Mouse (Mus musculus): ENCODE data around the gene Gzf1. TPM values are rescaled to one million over a fixed set of nuclear protein-coding genes. Genes with fewer than 3 reads are reported as not detected.

The Gzf1 gene
- 10 to 100 TPM; 24.0 to 26.2 TPM for total RNA-seq (2021)
- long read RNA-seq, full-length matches to known transcripts: 3 of 6 reads
- long read RNA-seq, partial matches to known transcripts: 1 of 6 reads
- long read RNA-seq, other reads (novel, unspliced or antisense): 2 of 6 reads

- DNase-seq (ENCODE audit: low spot score in 2 of 2): peak; percentile 98 to 99
Observed at GRCm38 (mm10) chr2:148680775-148681291, at the start of gene Gzf1. TSS of gene Gzf1 (plus strand) at chr2:148681023.

GRCm38 (mm10) chr2:148631602-148632001 lies 49.2 kb upstream of the Gzf1 start:
- no peak for DNase-seq (ENCODE audit: low spot score in 2 of 2)

DNA sequence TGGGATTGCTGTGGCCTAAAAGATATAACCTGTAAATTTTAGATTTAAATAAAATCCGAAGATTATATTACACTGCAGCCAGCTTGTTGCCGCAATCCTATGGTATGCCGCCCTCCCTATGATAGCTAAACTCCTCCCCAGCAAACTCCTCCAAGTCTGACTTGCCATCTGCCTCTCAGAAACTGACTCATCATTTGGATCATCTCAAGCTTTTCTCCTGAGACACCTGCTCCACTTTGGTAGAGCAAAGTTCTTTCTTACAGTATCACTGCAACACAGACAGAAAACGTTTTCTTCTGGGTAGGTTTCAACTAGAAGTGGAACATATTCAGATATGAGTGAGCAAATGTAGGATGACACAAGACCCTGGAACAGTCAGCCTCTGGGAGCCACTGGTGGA lies 46.4 kb upstream of the Gzf1 start:
- no peak for DNase-seq (ENCODE audit: low spot score in 2 of 2)

GRCm38 (mm10) chr2:148642610-148643370 lies 38.0 kb upstream of the Gzf1 start:
- DNase-seq (ENCODE audit: low spot score in 2 of 2): no peak

GRCm38 (mm10) chr2:148644421-148645000 lies 36.3 kb upstream of the Gzf1 start:
- no peak for DNase-seq (ENCODE audit: low spot score in 2 of 2)

- no peak for DNase-seq (ENCODE audit: low spot score in 2 of 2)
Observed at GRCm38 (mm10) chr2:148650587-148651357, 30.1 kb upstream of the Gzf1 start.

DNA sequence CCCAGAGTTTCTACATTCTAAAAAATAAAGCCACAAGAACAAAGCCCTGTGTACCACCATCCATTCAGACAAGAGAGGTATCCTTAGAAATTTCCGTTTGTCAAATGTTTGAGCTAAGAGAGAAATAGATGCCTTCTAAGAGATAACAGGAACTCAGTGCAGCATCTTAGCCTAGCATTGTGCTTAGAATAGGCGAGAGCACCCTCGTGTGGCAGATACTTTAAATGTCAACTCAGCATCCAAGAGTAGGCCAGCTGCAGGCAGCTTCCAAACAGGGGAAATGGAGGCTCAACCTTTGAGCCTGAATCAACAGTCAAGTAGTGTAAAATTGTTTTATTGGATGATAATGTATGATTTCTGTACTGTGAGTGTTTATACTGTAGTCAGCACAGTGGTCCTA lies 25.9 kb upstream of the Gzf1 start:
- peak; percentile 80 to 85 for DNase-seq (ENCODE audit: low spot score in 2 of 2)

GRCm38 (mm10) chr2:148663458-148663857 lies 17.4 kb upstream of the Gzf1 start:
- DNase-seq (ENCODE audit: low spot score in 2 of 2): no peak

- DNase-seq (ENCODE audit: low spot score in 2 of 2): peak; percentile 99 to 100
Observed at GRCm38 (mm10) chr2:148672199-148673096, 8.4 kb upstream of the Gzf1 start, which contains the start of gene Nxt1. TSS of gene Nxt1 (plus strand) at chr2:148672601.

DNA sequence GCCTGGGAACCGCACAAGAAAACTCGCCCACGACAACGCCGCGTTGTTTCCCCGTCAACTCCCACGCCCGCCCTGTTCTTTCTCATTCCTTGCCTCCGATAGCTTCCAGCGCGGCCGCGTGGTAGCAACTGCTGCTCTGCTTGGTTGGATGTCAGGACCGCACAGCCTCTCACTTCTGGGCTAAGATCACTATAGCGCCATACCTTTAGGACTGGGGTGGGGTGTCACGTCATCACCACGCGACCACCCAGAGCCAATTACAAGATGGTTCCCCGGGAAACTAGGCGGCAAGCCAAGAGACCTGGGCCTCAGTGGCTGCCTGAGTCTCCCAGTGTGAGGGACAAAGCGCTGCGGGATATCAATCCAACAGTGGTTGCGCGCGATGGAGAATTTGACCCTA lies 3.0 kb upstream of the Gzf1 start:
- DNase-seq (ENCODE audit: low spot score in 2 of 2): peak; percentile 87 to 90

- peak; percentile 46 to 57 for DNase-seq (ENCODE audit: low spot score in 2 of 2)
Observed at GRCm38 (mm10) chr2:148679346-148679745, 1.5 kb upstream of the Gzf1 start.

DNA sequence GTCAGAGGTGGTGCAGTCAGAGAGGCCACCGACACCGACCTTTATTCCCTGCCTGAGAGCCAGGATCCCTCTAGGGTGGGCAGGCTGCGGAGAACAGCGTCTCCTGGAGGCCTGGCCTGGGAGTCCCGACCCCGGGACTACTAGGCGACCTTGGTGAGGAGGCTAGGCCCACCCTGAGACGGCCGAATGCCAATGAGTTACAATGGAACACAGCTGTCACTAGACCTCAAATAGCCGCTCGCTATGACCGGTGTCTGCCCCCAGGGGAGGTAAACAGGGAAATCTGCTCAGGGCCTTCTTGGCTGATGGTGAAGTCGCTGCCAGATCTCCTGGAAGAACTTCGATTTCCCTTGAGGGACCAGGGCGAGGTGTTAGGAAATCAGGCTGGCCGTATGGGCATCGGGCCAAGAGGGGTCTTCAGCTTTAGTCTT lies 653 bp downstream of the Gzf1 start:
- DNase-seq (ENCODE audit: low spot score in 2 of 2): peak in 1 of 2 experiments; percentile 50

- DNase-seq (ENCODE audit: low spot score in 2 of 2): no peak
Observed at GRCm38 (mm10) chr2:148683031-148683430, 2.2 kb downstream of the Gzf1 start.

- DNase-seq (ENCODE audit: low spot score in 2 of 2): no peak
Observed at GRCm38 (mm10) chr2:148684972-148685371, 4.1 kb downstream of the Gzf1 start.

- no peak for DNase-seq (ENCODE audit: low spot score in 2 of 2)
Observed at GRCm38 (mm10) chr2:148685709-148686108, 4.9 kb downstream of the Gzf1 start.

- DNase-seq (ENCODE audit: low spot score in 2 of 2): no peak
Observed at GRCm38 (mm10) chr2:148686862-148687261, 6.0 kb downstream of the Gzf1 start.

- DNase-seq (ENCODE audit: low spot score in 2 of 2): no peak
Observed at GRCm38 (mm10) chr2:148687971-148688370, 7.1 kb downstream of the Gzf1 start.

- DNase-seq (ENCODE audit: low spot score in 2 of 2): no peak
Observed at GRCm38 (mm10) chr2:148689444-148690140, 8.8 kb downstream of the Gzf1 start.

DNA sequence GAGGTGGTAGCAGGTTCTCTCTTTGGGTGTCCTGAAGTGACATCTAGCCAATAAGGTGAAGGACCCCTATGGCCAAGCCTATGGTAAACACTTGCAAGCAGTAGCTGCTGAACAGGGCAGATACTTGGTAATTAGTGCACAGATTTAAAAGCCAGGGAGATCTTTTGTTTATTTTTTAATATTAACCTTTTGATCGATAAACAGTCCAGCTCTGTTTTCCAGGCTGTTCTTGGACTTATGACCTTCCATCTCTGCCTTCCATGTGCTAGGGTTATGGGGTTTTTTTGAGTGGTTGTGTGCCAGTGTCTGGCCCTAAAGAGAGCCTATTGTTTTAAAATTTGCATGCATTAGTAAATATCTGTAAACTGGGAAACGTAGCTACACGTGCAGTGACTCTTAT lies 9.5 kb downstream of the Gzf1 start:
- no peak for DNase-seq (ENCODE audit: low spot score in 2 of 2)

DNA sequence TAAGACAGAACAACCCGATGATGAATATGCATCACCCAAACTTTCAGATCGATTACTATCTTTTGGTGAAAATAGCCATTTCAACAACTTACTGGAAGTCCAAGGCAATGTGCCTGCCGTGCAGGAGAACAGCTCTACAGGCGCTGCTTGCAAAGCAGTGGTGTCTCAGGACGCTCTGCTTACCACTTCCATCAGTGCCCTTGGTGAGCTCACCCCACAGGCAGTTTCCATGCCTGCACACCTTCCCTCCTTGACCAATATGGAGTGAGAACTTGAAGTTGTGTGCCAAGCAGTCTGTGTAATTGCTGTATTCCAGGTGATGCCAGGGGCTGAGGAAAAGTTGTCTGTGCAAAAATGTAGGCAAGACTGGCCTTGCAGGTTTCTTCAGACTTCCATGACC lies 10.0 kb downstream of the Gzf1 start:
- no peak for DNase-seq (ENCODE audit: low spot score in 2 of 2)

Measured in layer of hippocampus, postnatal 10 days (tissue).